Mouse (Mus musculus) intestine, embryonic 14.5 days (tissue): ENCODE measurements at regions not wholly inside any gene's neighbourhood (a gene's known extent, or its start where the extent isn't known, plus 50 kb on each side); places are given as distances from the start of the nearest gene placed in this dataset.

ENCODE experiments used
- ATAC-seq: fragments of 200-750 bp; cut with Nextera tagmentation; replicated peaks from 2 replicates; pipeline ENCODE4 v1.8.0; 2017; ENCODE audit warnings: low read depth, moderate number of reproducible peaks, moderate TSS enrichment, moderate library complexity; ENCODE audit not compliant: low FRiP score, low TSS enrichment
- DNase-seq: peaks from one replicate; pipeline ENCODE4 v3.0.0-alpha.2; 2018; ENCODE audit warnings: low spot score
- H3K27ac ChIP-seq: fragments of 300-500 bp; sonication (generic); 2 replicates; pipeline ENCODE4 v1.5.1; 2014; ENCODE audit warnings: low read depth, mild to moderate bottlenecking, control low read depth
- H3K27me3 ChIP-seq: fragments of 300-500 bp; sonication (generic); replicated peaks from 2 replicates; pipeline ENCODE4 v1.6.1; 2014; ENCODE audit warnings: low read length, control low read depth; ENCODE audit not compliant: control insufficient read depth, insufficient read depth
- H3K36me3 ChIP-seq: fragments of 300-500 bp; sonication (generic); 2 replicates; pipeline ENCODE4 v1.6.1; 2014; ENCODE audit warnings: low read length, control low read depth; ENCODE audit not compliant: control insufficient read depth, insufficient read depth
- H3K4me1 ChIP-seq: fragments of 300-500 bp; sonication (generic); replicated peaks from 2 replicates; pipeline ENCODE4 v1.6.1; 2014; ENCODE audit warnings: low read length, control low read depth, mixed read lengths; ENCODE audit not compliant: control insufficient read depth, insufficient read depth
- H3K4me2 ChIP-seq: fragments of 300-500 bp; sonication (generic); 2 replicates; pipeline ENCODE4 v1.6.1; 2014; ENCODE audit warnings: low read length
- H3K4me3 ChIP-seq: fragments of 300-500 bp; sonication (generic); 2 replicates; pipeline ENCODE4 v1.5.1; 2014; ENCODE audit warnings: low read depth, low read length, control low read depth, mixed read lengths
- H3K9ac ChIP-seq: fragments of 300-500 bp; sonication (generic); 2 replicates; pipeline ENCODE4 v1.6.1; 2014; ENCODE audit warnings: mild to moderate bottlenecking, low read length
- H3K9me3 ChIP-seq: fragments of 300-500 bp; sonication (generic); 2 replicates; pipeline ENCODE4 v1.6.1; 2016; ENCODE audit warnings: low read length, control low read depth; ENCODE audit not compliant: control insufficient read depth
- WGBS: fragments of 180-500 bp; shearing (Covaris S2); extraction: QIAGEN DNeasy Blood & Tissue Kit; methylation state at CpG from one replicate; pipeline ENCODE4 v1.1.7; 2014; 5-methylcytosine and 5-hydroxymethylcytosine counted together

- H3K27ac ChIP-seq: no peak overlapping the region
- no peaks in the 10 kb centered on the region for H3K9me3 ChIP-seq
- no peak overlapping the region for H3K4me2 ChIP-seq
- no peak for DNase-seq
- H3K4me3 ChIP-seq: no peak overlapping the region
- no peak for ATAC-seq
- no peaks in the 10 kb centered on the region for H3K4me1 ChIP-seq
- no peaks in the 10 kb centered on the region for H3K36me3 ChIP-seq
- H3K9ac ChIP-seq: no peak overlapping the region
- no peaks in the 10 kb centered on the region for H3K27me3 ChIP-seq
These were observed 507.7 kb downstream of the Zbbx start for GRCm38 (mm10) chr3:74657170-74657569.

GRCm38 (mm10) chr3:74632623-74633022, 532.2 kb downstream of the Zbbx start:
- no peak overlapping the region for H3K4me3 ChIP-seq
- no peaks in the 10 kb centered on the region for H3K9me3 ChIP-seq
- H3K9ac ChIP-seq: no peak overlapping the region
- no peaks in the 10 kb centered on the region for H3K27me3 ChIP-seq
- H3K4me1 ChIP-seq: no peaks in the 10 kb centered on the region
- H3K36me3 ChIP-seq: no peaks in the 10 kb centered on the region
- H3K4me2 ChIP-seq: no peak overlapping the region
- peak; percentile 64 for ATAC-seq
- DNase-seq: no peak
- H3K27ac ChIP-seq: no peak overlapping the region

GRCm38 (mm10) chr3:74601328-74602007, 563.4 kb downstream of the Zbbx start:
- 75% methylated on average over 1 of the region's 1 CpGs for WGBS
- ATAC-seq: no peak; the same call in 1 of the 2 replicates

GRCm38 (mm10) chr3:74588703-74589362, 576.0 kb downstream of the Zbbx start:
- WGBS: 57% methylated on average over 3 of the region's 3 CpGs
- no peak overlapping the region for H3K4me2 ChIP-seq
- no peaks in the 10 kb centered on the region for H3K27me3 ChIP-seq
- H3K9me3 ChIP-seq: no peaks in the 10 kb centered on the region
- no peaks in the 10 kb centered on the region for H3K4me1 ChIP-seq
- ATAC-seq (peak; percentile 88), DNase-seq (no peak)
- H3K4me3 ChIP-seq: no peak overlapping the region
- H3K36me3 ChIP-seq: no peaks in the 10 kb centered on the region
- H3K27ac ChIP-seq: no peak overlapping the region
- H3K9ac ChIP-seq: no peak overlapping the region

More at GRCm38 (mm10) chr3:74601328-74602007, 563.4 kb downstream of the Zbbx start:
- Histone ChIP-seq H3K9ac (no peak overlapping the region), H3K36me3 (no peaks in the 10 kb centered on the region), H3K4me1 (no peaks in the 10 kb centered on the region), H3K9me3 (no peaks in the 10 kb centered on the region), H3K27ac (no peak overlapping the region), H3K4me2 (no peak overlapping the region), H3K27me3 (no peaks in the 10 kb centered on the region), H3K4me3 (no peak overlapping the region)
- DNase-seq: no peak

- H3K36me3 ChIP-seq: no peaks in the 10 kb centered on the region
- H3K9ac ChIP-seq: no peak overlapping the region
- H3K9me3 ChIP-seq: no peaks in the 10 kb centered on the region
- H3K4me2 ChIP-seq: no peak overlapping the region
- no peak overlapping the region for H3K27ac ChIP-seq
- no peak overlapping the region for H3K4me3 ChIP-seq
- H3K27me3 ChIP-seq: no peaks in the 10 kb centered on the region
- ATAC-seq: no peak
- no peaks in the 10 kb centered on the region for H3K4me1 ChIP-seq
- DNase-seq: no peak
These were observed 599.7 kb downstream of the Zbbx start for GRCm38 (mm10) chr3:74565176-74565575.

GRCm38 (mm10) chr3:74534795-74535194, 630.0 kb downstream of the Zbbx start:
- Histone ChIP-seq H3K4me3 (no peak overlapping the region), H3K36me3 (no peaks in the 10 kb centered on the region), H3K4me1 (no peaks in the 10 kb centered on the region), H3K27ac (no peak overlapping the region), H3K4me2 (no peak overlapping the region), H3K9ac (no peak overlapping the region), H3K9me3 (no peaks in the 10 kb centered on the region), H3K27me3 (no peaks in the 10 kb centered on the region)
- DNase-seq (no peak), ATAC-seq (no peak)
- WGBS: 88% methylated on average over 4 of the region's 4 CpGs

- Histone ChIP-seq H3K4me2 (no peak overlapping the region), H3K36me3 (no peaks in the 10 kb centered on the region), H3K9ac (no peak overlapping the region), H3K4me1 (no peaks in the 10 kb centered on the region), H3K9me3 (no peaks in the 10 kb centered on the region), H3K4me3 (no peak overlapping the region), H3K27me3 (no peaks in the 10 kb centered on the region), H3K27ac (no peak overlapping the region)
- DNase-seq (no peak), ATAC-seq (no peak)
- 59% methylated on average over 2 of the region's 2 CpGs for WGBS
These were observed 630.7 kb downstream of the Zbbx start for GRCm38 (mm10) chr3:74534006-74534698.

- 83% methylated on average over 1 of the region's 1 CpGs for WGBS
- ATAC-seq (no peak), DNase-seq (no peak)
- Histone ChIP-seq H3K9ac (no peak overlapping the region), H3K9me3 (no peaks in the 10 kb centered on the region), H3K27me3 (no peaks in the 10 kb centered on the region), H3K4me2 (no peak overlapping the region), H3K36me3 (no peaks in the 10 kb centered on the region), H3K4me3 (no peak overlapping the region), H3K27ac (no peak overlapping the region), H3K4me1 (no peaks in the 10 kb centered on the region)
These were observed 681.1 kb downstream of the Zbbx start for GRCm38 (mm10) chr3:74483741-74484140.
